Mouse (Mus musculus) midbrain, embryonic 14.5 days (tissue): ENCODE measurements at regions not wholly inside any gene's neighbourhood (a gene's known extent, or its start where the extent isn't known, plus 50 kb on each side); places are given as distances from the start of the nearest gene placed in this dataset.

ENCODE experiments used
- ATAC-seq: fragments of 200-750 bp; cut with Nextera tagmentation; 2 replicates; pipeline ENCODE4 v1.8.0; 2017; ENCODE audit warnings: moderate number of reproducible peaks, moderate library complexity; ENCODE audit not compliant: low FRiP score, low TSS enrichment
- DNase-seq: peaks from one replicate; pipeline ENCODE4 v3.0.0-alpha.2; 2015
- H3K27ac ChIP-seq: fragments of 300-500 bp; sonication (generic); replicated peaks from 2 replicates; pipeline ENCODE4 v1.5.1; 2014; ENCODE audit warnings: mild to moderate bottlenecking, low read depth, low read length, moderate library complexity
- H3K27me3 ChIP-seq: fragments of 300-500 bp; sonication (generic); 2 replicates; pipeline ENCODE4 v1.6.1; 2014; ENCODE audit warnings: low read length, control low read depth, mixed read lengths; ENCODE audit not compliant: control insufficient read depth, insufficient read depth
- H3K36me3 ChIP-seq: fragments of 300-500 bp; sonication (generic); 2 replicates; pipeline ENCODE4 v1.6.1; 2014; ENCODE audit warnings: low read length, control low read depth; ENCODE audit not compliant: control insufficient read depth, insufficient read depth
- H3K4me1 ChIP-seq: fragments of 300-500 bp; sonication (generic); 2 replicates; pipeline ENCODE4 v1.6.1; 2014; ENCODE audit warnings: mild to moderate bottlenecking, antibody characterized with exemption, low read length, control low read depth; ENCODE audit not compliant: control insufficient read depth, insufficient read depth
- H3K4me2 ChIP-seq: fragments of 300-500 bp; sonication (generic); 2 replicates; pipeline ENCODE4 v1.6.1; 2014; ENCODE audit warnings: mild to moderate bottlenecking, low read length, moderate library complexity
- H3K4me3 ChIP-seq: fragments of 300-500 bp; sonication (generic); replicated peaks from 2 replicates; pipeline ENCODE4 v1.5.1; 2014; ENCODE audit warnings: low read depth, low read length
- H3K9ac ChIP-seq: fragments of 300-500 bp; sonication (generic); replicated peaks from 2 replicates; pipeline ENCODE4 v1.6.1; 2014; ENCODE audit warnings: mild to moderate bottlenecking, low read length, moderate library complexity
- H3K9me3 ChIP-seq: fragments of 300-500 bp; sonication (generic); 2 replicates; pipeline ENCODE4 v1.6.1; 2016; ENCODE audit warnings: low read length, control low read depth, mixed read lengths; ENCODE audit not compliant: control insufficient read depth
- WGBS: fragments of 180-500 bp; shearing (Covaris S2); extraction: QIAGEN DNeasy Blood & Tissue Kit; methylation state at CpG from one replicate; pipeline ENCODE4 v1.1.7; 2014; 5-methylcytosine and 5-hydroxymethylcytosine counted together

DNA sequence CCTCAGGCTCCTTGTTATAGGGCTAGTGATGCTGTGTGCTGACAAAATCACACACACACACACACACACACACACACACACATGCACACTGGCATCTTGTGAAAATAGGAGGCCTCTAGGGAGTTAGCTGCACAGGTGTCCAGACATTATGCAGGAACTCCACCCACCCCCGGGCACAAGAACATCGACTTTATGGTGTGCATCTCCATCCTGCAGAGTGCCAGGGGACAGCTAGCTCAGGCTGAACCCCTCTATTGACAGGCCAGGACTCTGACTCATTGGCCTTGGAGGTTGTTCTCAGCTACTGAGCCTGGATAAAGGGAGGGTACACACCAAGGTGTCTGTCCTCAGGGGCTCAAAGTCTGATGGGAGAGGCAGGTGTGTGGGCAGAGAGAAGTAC lies 260.9 kb downstream of the Matn1 start:
- Histone ChIP-seq H3K9me3 (no peaks in the 10 kb centered on the region), H3K36me3 (no peaks in the 10 kb centered on the region), H3K4me2 (no peak overlapping the region), H3K4me1 (no peaks in the 10 kb centered on the region), H3K9ac (no peak overlapping the region), H3K27me3 (no peaks in the 10 kb centered on the region), H3K4me3 (no peak overlapping the region), H3K27ac (no peak overlapping the region)
- ATAC-seq (no peak), DNase-seq (no peak)
- 86% methylated on average over 2 of the region's 2 CpGs for WGBS

DNA sequence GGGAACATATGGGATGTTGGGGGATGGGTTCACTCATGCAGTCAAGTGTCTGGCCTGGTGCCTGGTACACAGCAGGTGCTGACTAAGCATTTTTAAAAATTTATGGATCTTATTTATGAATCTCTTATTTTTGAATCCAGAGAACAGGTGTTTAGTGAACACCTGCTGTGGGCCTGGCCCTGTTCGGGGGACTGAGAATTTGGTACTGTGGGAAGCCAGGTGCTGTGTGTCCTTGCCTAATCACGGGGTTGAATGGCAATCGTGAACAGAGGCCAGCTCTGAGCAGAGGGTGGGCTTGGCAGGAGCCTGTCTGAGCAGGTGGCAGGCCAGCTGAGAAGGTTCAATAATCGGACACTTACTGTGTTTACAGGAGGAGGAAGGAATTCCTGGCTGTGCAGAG lies 261.5 kb downstream of the Matn1 start:
- Histone ChIP-seq H3K9me3 (0 out of 2 replicates have a peak, but pooled peaks cover 2% of the 10 kb centered on the region), H3K4me1 (no peaks in the 10 kb centered on the region), H3K27ac (no peak overlapping the region), H3K4me2 (no peak overlapping the region), H3K36me3 (no peaks in the 10 kb centered on the region), H3K27me3 (no peaks in the 10 kb centered on the region), H3K9ac (no peak overlapping the region), H3K4me3 (no peak overlapping the region)
- 67% methylated on average over 4 of the region's 4 CpGs for WGBS
- ATAC-seq (no peak), DNase-seq (peak; percentile 19)

DNA sequence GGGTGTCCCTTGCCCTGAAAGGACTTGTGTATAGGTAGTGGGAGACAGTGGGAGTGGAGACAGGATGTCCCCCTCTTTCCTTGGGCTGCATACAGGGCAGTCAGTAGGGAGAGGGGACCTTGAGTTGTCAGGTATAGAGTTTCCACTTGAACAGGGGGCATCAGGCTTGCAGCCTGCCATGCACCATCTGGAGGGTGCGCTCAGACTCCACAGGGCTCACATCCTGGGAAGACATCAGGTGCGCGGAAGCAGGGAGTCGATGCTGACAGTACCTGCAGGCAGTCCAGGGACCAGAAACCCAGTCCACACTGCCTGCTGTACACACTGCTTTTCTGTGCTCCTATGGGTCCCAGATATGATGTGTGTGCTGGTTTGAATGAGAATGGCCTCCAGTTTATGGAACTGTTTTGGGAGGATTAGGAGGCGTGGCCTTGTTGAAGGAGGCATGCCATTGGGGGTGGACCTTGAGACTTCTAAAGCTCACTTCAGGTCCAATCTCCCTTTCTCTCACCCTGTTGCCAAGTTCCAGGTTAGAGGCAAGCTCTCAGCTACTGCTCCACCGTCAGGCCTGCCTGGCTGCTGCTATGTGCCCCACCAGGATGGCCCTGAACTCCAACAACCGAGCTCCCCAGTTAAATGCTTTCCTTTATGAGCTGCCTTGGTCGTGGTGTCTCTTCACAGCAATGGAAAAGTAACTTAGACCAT lies 262.1 kb downstream of the Matn1 start:
- Histone ChIP-seq H3K4me1 (no peaks in the 10 kb centered on the region), H3K4me2 (no peak overlapping the region), H3K36me3 (no peaks in the 10 kb centered on the region), H3K27me3 (no peaks in the 10 kb centered on the region), H3K9ac (no peak overlapping the region), H3K9me3 (peaks cover 6% of the 10 kb centered on the region; the same call in 1 of the 2 replicates), H3K4me3 (no peak overlapping the region), H3K27ac (peak overlapping the region; percentile 32; the same call in 1 of the 2 replicates)
- 79% methylated on average over 8 of the region's 8 CpGs for WGBS
- no peak for DNase-seq
- no peak for ATAC-seq

- WGBS, result 59% methylated on average over 4 of the region's 4 CpGs
- H3K27me3 ChIP-seq, result no peaks in the 10 kb centered on the region
- no peak overlapping the region for H3K9ac ChIP-seq
- ATAC-seq (no peak), DNase-seq (peak; percentile 70)
- H3K4me3 ChIP-seq, result no peak overlapping the region
- H3K4me1 ChIP-seq, result no peaks in the 10 kb centered on the region
- H3K9me3 ChIP-seq, result peaks cover 6% of the 10 kb centered on the region; the same call in 1 of the 2 replicates
- H3K27ac ChIP-seq, result peak overlapping the region; percentile 32; the same call in 1 of the 2 replicates
- H3K36me3 ChIP-seq, result no peaks in the 10 kb centered on the region
- H3K4me2 ChIP-seq, result no peak overlapping the region
Measured at GRCm38 (mm10) chr4:131206886-131207200, 262.7 kb downstream of the Matn1 start.

- DNase-seq (peak; percentile 5), ATAC-seq (no peak)
- no peak overlapping the region for H3K4me3 ChIP-seq
Measured at GRCm38 (mm10) chr4:131207249-131207648, 263.1 kb downstream of the Matn1 start.

GRCm38 (mm10) chr4:131208166-131208565 lies 264.0 kb downstream of the Matn1 start:
- Histone ChIP-seq H3K9me3 (peaks cover 6% of the 10 kb centered on the region; the same call in 1 of the 2 replicates), H3K27ac (no peak overlapping the region), H3K4me1 (no peaks in the 10 kb centered on the region), H3K9ac (no peak overlapping the region), H3K27me3 (no peaks in the 10 kb centered on the region), H3K4me2 (no peak overlapping the region), H3K4me3 (no peak overlapping the region), H3K36me3 (no peaks in the 10 kb centered on the region)
- WGBS, result 83% methylated on average over 9 of the region's 9 CpGs
- DNase-seq, result no peak
- ATAC-seq, result no peak

More at GRCm38 (mm10) chr4:131207249-131207648, 263.1 kb downstream of the Matn1 start:
- no peaks in the 10 kb centered on the region for H3K27me3 ChIP-seq
- 68% methylated on average over 2 of the region's 2 CpGs for WGBS
- H3K9me3 ChIP-seq, result peaks cover 6% of the 10 kb centered on the region; the same call in 1 of the 2 replicates
- H3K27ac ChIP-seq, result no peak overlapping the region
- H3K4me1 ChIP-seq, result no peaks in the 10 kb centered on the region
- H3K4me2 ChIP-seq, result no peak overlapping the region
- H3K36me3 ChIP-seq, result no peaks in the 10 kb centered on the region
- no peak overlapping the region for H3K9ac ChIP-seq

- WGBS, result 80% methylated on average over 6 of the region's 6 CpGs
- H3K4me1 ChIP-seq, result no peaks in the 10 kb centered on the region
- peaks cover 6% of the 10 kb centered on the region; the same call in 1 of the 2 replicates for H3K9me3 ChIP-seq
- no peak overlapping the region for H3K9ac ChIP-seq
- H3K27ac ChIP-seq, result no peak overlapping the region
- DNase-seq (no peak), ATAC-seq (no peak)
- H3K4me3 ChIP-seq, result no peak overlapping the region
- H3K27me3 ChIP-seq, result no peaks in the 10 kb centered on the region
- H3K4me2 ChIP-seq, result no peak overlapping the region
- no peaks in the 10 kb centered on the region for H3K36me3 ChIP-seq
Measured at GRCm38 (mm10) chr4:131208637-131209036, 264.5 kb downstream of the Matn1 start.

DNA sequence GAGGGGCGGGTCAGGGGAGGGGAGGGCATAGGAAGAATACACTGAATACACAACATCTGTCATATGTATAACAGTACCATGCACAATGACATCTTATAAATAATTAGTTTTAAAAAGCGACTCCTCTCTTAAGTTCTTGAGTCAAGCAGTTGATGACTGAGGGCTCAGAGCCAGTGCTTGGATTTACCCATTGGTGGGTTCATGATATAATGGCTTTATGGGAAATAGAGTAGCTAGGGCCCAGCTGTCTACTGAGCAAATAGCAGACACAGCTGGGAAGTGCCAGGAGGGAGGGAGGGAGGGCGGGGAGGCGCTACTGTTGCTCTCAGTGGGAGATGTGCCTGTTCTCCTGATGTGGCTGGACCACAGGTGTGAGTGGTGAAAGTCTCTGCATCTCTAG lies 268.5 kb downstream of the Matn1 start:
- Histone ChIP-seq H3K9ac (no peak overlapping the region), H3K27me3 (no peaks in the 10 kb centered on the region)

DNA sequence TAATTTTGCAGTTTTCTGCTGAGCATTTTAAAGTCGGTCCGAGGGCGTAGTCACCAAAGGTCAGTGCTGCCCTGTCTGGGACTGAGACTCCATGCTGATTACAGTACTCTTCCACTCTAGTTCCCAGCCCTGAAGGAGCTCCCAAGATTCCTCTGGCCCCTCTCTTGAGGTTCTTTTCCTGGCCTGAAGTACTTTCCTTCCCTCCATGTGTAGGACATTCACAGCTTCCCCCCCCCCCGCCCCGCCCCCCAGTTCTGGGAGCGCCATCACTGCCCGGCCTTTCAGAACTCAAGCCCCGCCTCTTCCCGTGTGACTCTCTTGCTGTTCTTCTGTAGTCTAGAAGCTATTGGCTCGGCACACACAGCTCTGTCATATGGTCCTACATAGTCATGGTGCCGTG lies 271.5 kb downstream of the Matn1 start:
- ATAC-seq (no peak), DNase-seq (no peak)
- Histone ChIP-seq H3K9me3 (peaks cover 4% of the 10 kb centered on the region; the same call in 1 of the 2 replicates), H3K4me1 (no peaks in the 10 kb centered on the region), H3K36me3 (no peaks in the 10 kb centered on the region), H3K4me3 (no peak overlapping the region), H3K27me3 (no peaks in the 10 kb centered on the region), H3K4me2 (no peak overlapping the region), H3K9ac (no peak overlapping the region), H3K27ac (no peak overlapping the region)
- WGBS, result 85% methylated on average over 11 of the region's 11 CpGs

More for the DNA sequence above, 268.5 kb downstream of the Matn1 start:
- Histone ChIP-seq H3K27ac (no peak overlapping the region), H3K36me3 (no peaks in the 10 kb centered on the region), H3K4me2 (no peak overlapping the region), H3K9me3 (peaks cover 6% of the 10 kb centered on the region; the same call in 1 of the 2 replicates), H3K4me1 (no peaks in the 10 kb centered on the region), H3K4me3 (no peak overlapping the region)
- 57% methylated on average over 4 of the region's 4 CpGs for WGBS
- ATAC-seq (no peak), DNase-seq (no peak)
